Mouse (Mus musculus) Muller cell, postnatal 12 days (primary cell): Measurements from ENCODE around the gene Cetn4.

Source experiments
- DNase-seq: peaks from one replicate; pipeline ENCODE4 v3.0.0-alpha.2; 2015; ENCODE audit errors: inconsistent ontology term

Cetn4 gene

GRCm38 (mm10) chr3:37302685-37303084 lies 9.8 kb downstream of the Cetn4 start:
- DNase-seq: peak; percentile 48

- DNase-seq: no peak
Observed at GRCm38 (mm10) chr3:37299470-37299869, 13.0 kb downstream of the Cetn4 start.

- no peak for DNase-seq
Observed at GRCm38 (mm10) chr3:37292654-37293053, 19.9 kb downstream of the Cetn4 start.

GRCm38 (mm10) chr3:37291929-37292328 lies 20.6 kb downstream of the Cetn4 start:
- no peak for DNase-seq

- DNase-seq: no peak
Observed at GRCm38 (mm10) chr3:37290881-37291541, 21.5 kb downstream of the Cetn4 start.

GRCm38 (mm10) chr3:37289237-37289636 lies 23.3 kb downstream of the Cetn4 start:
- DNase-seq: no peak

GRCm38 (mm10) chr3:37283234-37283633 lies 29.3 kb downstream of the Cetn4 start:
- DNase-seq: no peak

- DNase-seq: no peak
Observed at GRCm38 (mm10) chr3:37282299-37282922, 30.1 kb downstream of the Cetn4 start.

- DNase-seq: no peak
Observed at GRCm38 (mm10) chr3:37280871-37281270, 31.6 kb downstream of the Cetn4 start.

GRCm38 (mm10) chr3:37280221-37280620 lies 32.3 kb downstream of the Cetn4 start:
- no peak for DNase-seq

- DNase-seq: no peak
Observed at GRCm38 (mm10) chr3:37274661-37275060, 37.8 kb downstream of the Cetn4 start.

- DNase-seq: no peak
Observed at GRCm38 (mm10) chr3:37273092-37273491, 39.4 kb downstream of the Cetn4 start.

GRCm38 (mm10) chr3:37271209-37271608 lies 41.3 kb downstream of the Cetn4 start:
- DNase-seq: no peak

GRCm38 (mm10) chr3:37269926-37270325 lies 42.6 kb downstream of the Cetn4 start:
- DNase-seq: peak; percentile 35

- DNase-seq: peak; percentile 7
Observed at GRCm38 (mm10) chr3:37268338-37268737, 44.2 kb downstream of the Cetn4 start.

- no peak for DNase-seq
Observed at GRCm38 (mm10) chr3:37259331-37259999, 53.0 kb downstream of the Cetn4 start.

GRCm38 (mm10) chr3:37257776-37258175 lies 54.7 kb downstream of the Cetn4 start:
- no peak for DNase-seq
